Mouse (Mus musculus): Measurements from ENCODE around the gene Ppm1h. TPM values are rescaled to one million over a fixed set of nuclear protein-coding genes. Genes with fewer than 3 reads are reported as not detected.

The Ppm1h gene
- total and polyA plus RNA-seq, 3 experiments, result 6.9 to 14.9 TPM; not detected in 1

DNA sequence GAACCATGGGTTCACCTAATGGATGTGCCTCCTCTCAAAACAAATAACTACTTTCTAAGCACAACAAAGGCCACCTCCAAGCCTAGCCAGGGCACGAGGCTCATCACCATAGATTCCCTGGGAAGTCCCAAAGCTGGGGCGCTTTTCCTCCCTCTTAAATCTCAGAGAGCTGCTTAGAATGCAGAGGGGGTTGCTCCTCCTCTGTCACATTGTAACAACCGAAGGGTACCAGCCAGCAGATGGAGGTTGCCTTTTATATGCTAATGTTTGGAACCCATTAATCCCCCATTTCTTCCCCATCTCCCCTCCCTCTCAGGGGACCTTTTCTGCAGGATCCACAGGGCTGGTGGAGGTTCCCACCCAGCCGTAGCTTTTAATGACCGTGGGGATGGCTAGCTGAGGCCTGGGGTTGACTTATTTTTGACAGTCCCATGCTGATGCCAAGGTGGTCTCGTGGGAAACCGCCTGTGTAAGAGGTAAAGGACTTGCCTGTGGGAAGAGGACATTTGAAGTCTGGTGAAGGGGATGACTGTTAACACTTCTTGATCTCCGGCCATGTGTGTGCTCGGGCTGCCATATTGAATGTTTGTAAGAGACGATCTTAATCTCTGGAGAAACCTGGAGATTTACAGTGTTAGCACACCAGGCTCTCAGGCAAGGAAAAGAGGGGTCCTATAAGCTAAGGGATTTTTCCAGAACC is 253.4 kb downstream of the Ppm1h start:
- H3K27ac ChIP-seq (ENCODE audit: control insufficient read depth, low read depth, low read length), result no peak overlapping the region
- H3K9ac ChIP-seq (ENCODE audit: control insufficient read depth, low read depth, low read length, poor library complexity, severe bottlenecking), result no peak overlapping the region
- no peaks in the 10 kb centered on the region for H3K9me3 ChIP-seq (replicated peaks; ENCODE audit: insufficient read depth, low read length)
- peaks cover 0 to 21% of the 10 kb centered on the region in 2 experiments; a peak in 2 of 4 replicates for H3K36me3 ChIP-seq (ENCODE audit: control insufficient read depth in 1 of 2, insufficient read depth in 2 of 2, low read length in 2 of 2)
- H3K27me3 ChIP-seq (ENCODE audit: control insufficient read depth in 1 of 2, insufficient read depth in 2 of 2, low read length in 2 of 2), result no peaks in the 10 kb centered on the region
- TF ChIP-seq NELFE (IDR thresholded peaks at IDR 0.05; ENCODE audit: low read depth, low read length) (no peak), CHD2 (IDR thresholded peaks at IDR 0.05; ENCODE audit: low read length) (no peak), E2F4 (IDR thresholded peaks at IDR 0.05; ENCODE audit: borderline replicate concordance, low read depth, low read length) (no peak), TAL1 (IDR thresholded peaks at IDR 0.05; ENCODE audit: low read length) (no peak), JUND (IDR thresholded peaks at IDR 0.05; ENCODE audit: low read depth, low read length) (no peak), USF1 (IDR thresholded peaks at IDR 0.05; ENCODE audit: low read depth, low read length) (no peak), CTCF (IDR thresholded peaks at IDR 0.05 in 2 of 3, conservative IDR thresholded peaks at IDR 0.05 in 1 of 3; ENCODE audit: control insufficient read depth in 1 of 3, insufficient read depth in 1 of 3, low read depth in 2 of 3, low read length in 3 of 3, poor library complexity in 1 of 3, severe bottlenecking in 1 of 3) (no peak), ETS1 (IDR thresholded peaks at IDR 0.05; ENCODE audit: low read depth, low read length) (no peak), ZNF384 (IDR thresholded peaks at IDR 0.05; ENCODE audit: low read depth, low read length) (no peak), MXI1 (IDR thresholded peaks at IDR 0.05; ENCODE audit: low read depth, low read length) (no peak), MAZ (IDR thresholded peaks at IDR 0.05; ENCODE audit: low read depth, low read length) (no peak), POLR2A (IDR thresholded peaks at IDR 0.05; ENCODE audit: control insufficient read depth in 1 of 2, insufficient read depth in 1 of 2, low read depth in 1 of 2, low read length in 2 of 2, poor library complexity in 1 of 2) (no peak), SMC3 (IDR thresholded peaks at IDR 0.05; ENCODE audit: low read depth, low read length) (no peak), EP300 (IDR thresholded peaks at IDR 0.05; ENCODE audit: low read depth in 1 of 2, low read length in 2 of 2) (no peak), USF2 (IDR thresholded peaks at IDR 0.05; ENCODE audit: borderline replicate concordance in 1 of 2, insufficient read depth in 1 of 2, low read depth in 1 of 2, low read length in 2 of 2) (no peak)
- H3K4me3 ChIP-seq (ENCODE audit: control insufficient read depth in 1 of 2, insufficient read depth in 1 of 2, low read depth in 2 of 2, low read length in 2 of 2), result no peak overlapping the region
- peaks cover 19 to 34% of the 10 kb centered on the region in 2 experiments for H3K4me1 ChIP-seq (ENCODE audit: control insufficient read depth in 1 of 2, insufficient read depth in 2 of 2, low read length in 2 of 2)
- DNase-seq (ENCODE audit: low read depth, low spot score), result no peak
- no peaks in the 10 kb centered on the region for H3K79me2 ChIP-seq (ENCODE audit: control insufficient read depth, insufficient read depth, low read length, poor library complexity)

DNA sequence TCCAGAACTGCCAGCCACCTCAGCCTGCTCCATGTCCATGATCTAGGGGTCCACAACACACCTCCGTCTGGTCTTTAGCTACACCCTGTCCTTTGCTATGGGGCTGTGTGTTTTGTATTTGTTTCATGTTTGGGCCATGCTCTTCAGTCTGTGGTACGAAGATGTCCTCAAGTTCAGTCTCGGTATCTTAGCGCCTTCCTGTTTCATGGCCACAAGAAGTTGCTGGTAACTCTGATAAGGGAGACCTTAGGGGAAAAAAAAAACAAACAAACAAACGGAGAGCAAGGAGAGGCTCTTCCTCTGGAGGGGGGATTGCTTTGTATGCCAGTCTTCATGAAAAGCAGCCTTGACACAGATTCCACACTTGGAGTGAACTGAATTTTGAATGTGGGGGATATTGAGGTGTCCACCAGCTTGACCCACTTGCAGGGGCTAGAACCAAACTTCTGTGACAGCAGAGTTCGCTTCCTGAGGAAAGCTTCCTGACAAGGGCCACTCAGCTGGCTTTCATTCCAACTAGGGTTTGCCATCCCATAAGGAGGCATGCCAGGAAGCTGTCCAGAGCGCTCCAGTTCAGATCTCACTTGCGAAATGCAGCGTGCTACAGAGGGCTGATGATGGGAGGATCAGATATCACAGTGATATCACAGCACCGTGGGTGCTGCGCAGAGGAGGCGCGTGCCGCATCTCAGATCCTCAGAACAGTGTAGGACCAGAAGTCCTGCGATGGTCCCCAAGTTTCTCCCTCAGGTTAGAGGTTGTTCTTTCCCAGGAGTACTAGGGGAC is 254.7 kb downstream of the Ppm1h start:
- H3K4me1 ChIP-seq (ENCODE audit: control insufficient read depth in 1 of 2, insufficient read depth in 2 of 2, low read length in 2 of 2), result peaks cover 19 to 34% of the 10 kb centered on the region in 2 experiments
- no peak overlapping the region for H3K9ac ChIP-seq (ENCODE audit: control insufficient read depth, low read depth, low read length, poor library complexity, severe bottlenecking)
- no peak overlapping the region for H3K4me3 ChIP-seq (ENCODE audit: control insufficient read depth in 1 of 2, insufficient read depth in 1 of 2, low read depth in 2 of 2, low read length in 2 of 2)
- no peaks in the 10 kb centered on the region for H3K27me3 ChIP-seq (ENCODE audit: control insufficient read depth in 1 of 2, insufficient read depth in 2 of 2, low read length in 2 of 2)
- peak; percentile 74 for DNase-seq (ENCODE audit: low read depth, low spot score)
- H3K36me3 ChIP-seq (ENCODE audit: control insufficient read depth in 1 of 2, insufficient read depth in 2 of 2, low read length in 2 of 2), result peaks cover 0 to 21% of the 10 kb centered on the region in 2 experiments; a peak in 2 of 4 replicates
- H3K79me2 ChIP-seq (ENCODE audit: control insufficient read depth, insufficient read depth, low read length, poor library complexity), result no peaks in the 10 kb centered on the region
- no peaks in the 10 kb centered on the region for H3K9me3 ChIP-seq (replicated peaks; ENCODE audit: insufficient read depth, low read length)
- H3K27ac ChIP-seq (ENCODE audit: control insufficient read depth, low read depth, low read length), result peak overlapping the region; percentile 22; the same call in 1 of the 2 replicates
- TF ChIP-seq SMC3 (IDR thresholded peaks at IDR 0.05; ENCODE audit: low read depth, low read length) (no peak), NRF1 (IDR thresholded peaks at IDR 0.05; ENCODE audit: insufficient read depth, low read depth, low read length, poor library complexity, severe bottlenecking) (no peak), RCOR1 (IDR thresholded peaks at IDR 0.05; ENCODE audit: low read depth, low read length) (peak; percentile 57), UBTF (IDR thresholded peaks at IDR 0.05; ENCODE audit: borderline replicate concordance, insufficient read depth, low read depth, low read length) (no peak), BHLHE40 (IDR thresholded peaks at IDR 0.05; ENCODE audit: borderline replicate concordance, low read depth, low read length) (no peak), MAFK (IDR thresholded peaks at IDR 0.05; ENCODE audit: borderline replicate concordance, low read depth, low read length) (0 out of 2 replicates have a peak, but pooled peaks have one; percentile 8), CHD2 (IDR thresholded peaks at IDR 0.05; ENCODE audit: low read length) (no peak), KAT2A (conservative IDR thresholded peaks at IDR 0.05; ENCODE audit: low read depth, low read length) (no peak), USF1 (IDR thresholded peaks at IDR 0.05; ENCODE audit: low read depth, low read length) (no peak), ZMIZ1 (IDR thresholded peaks at IDR 0.05; ENCODE audit: low read depth, low read length) (no peak), ZNF384 (IDR thresholded peaks at IDR 0.05; ENCODE audit: low read depth, low read length) (peak; percentile 90), TAL1 (IDR thresholded peaks at IDR 0.05; ENCODE audit: low read length) (peak; percentile 81), RAD21 (IDR thresholded peaks at IDR 0.05; ENCODE audit: low read depth, low read length) (no peak), EP300 (IDR thresholded peaks at IDR 0.05; ENCODE audit: low read depth in 1 of 2, low read length in 2 of 2) (peak; percentile 84 to 85), POLR2AphosphoS2 (IDR thresholded peaks at IDR 0.05; ENCODE audit: low read length) (no peak), POLR2A (IDR thresholded peaks at IDR 0.05; ENCODE audit: control insufficient read depth in 1 of 2, insufficient read depth in 1 of 2, low read depth in 1 of 2, low read length in 2 of 2, poor library complexity in 1 of 2) (no peak), USF2 (IDR thresholded peaks at IDR 0.05; ENCODE audit: borderline replicate concordance in 1 of 2, insufficient read depth in 1 of 2, low read depth in 1 of 2, low read length in 2 of 2) (no peak), ZKSCAN1 (IDR thresholded peaks at IDR 0.05; ENCODE audit: low read depth, low read length) (no peak), HCFC1 (IDR thresholded peaks at IDR 0.05; ENCODE audit: low read depth, low read length) (no peak), ETS1 (IDR thresholded peaks at IDR 0.05; ENCODE audit: low read depth, low read length) (peak; percentile 42; the same call in 1 of the 2 replicates)
